Mouse (Mus musculus) urinary bladder, postnatal 25 days (tissue): Measurements from ENCODE around the gene Vmn2r15.

Source experiments
- DNase-seq: peaks from one replicate; pipeline ENCODE4 v3.0.0; 2022; ENCODE audit warnings: low spot score

Gene Vmn2r15

DNA sequence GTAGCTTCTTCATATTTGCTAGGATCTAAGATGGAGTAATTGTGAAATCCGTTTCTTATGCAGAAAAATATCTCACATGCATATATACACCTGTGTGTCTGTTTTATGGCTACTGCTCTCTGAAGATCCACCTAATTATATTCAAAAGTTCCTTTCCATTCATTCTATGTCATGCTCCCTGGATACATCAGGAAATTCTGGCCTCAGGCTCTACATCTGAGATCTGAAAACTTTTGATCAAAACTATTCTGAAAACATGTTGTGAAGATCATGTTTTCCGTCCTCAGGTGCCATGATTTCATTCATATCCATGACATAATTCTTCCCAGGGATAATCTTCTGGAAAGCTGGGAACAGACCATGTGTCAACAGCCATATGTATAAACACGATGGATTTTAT lies at the start of gene Vmn2r15:
Gene Vmn2r15, minus strand, starts transcription at position 101 of the 400 bp plus-strand sequence.
- DNase-seq: no peak

DNA sequence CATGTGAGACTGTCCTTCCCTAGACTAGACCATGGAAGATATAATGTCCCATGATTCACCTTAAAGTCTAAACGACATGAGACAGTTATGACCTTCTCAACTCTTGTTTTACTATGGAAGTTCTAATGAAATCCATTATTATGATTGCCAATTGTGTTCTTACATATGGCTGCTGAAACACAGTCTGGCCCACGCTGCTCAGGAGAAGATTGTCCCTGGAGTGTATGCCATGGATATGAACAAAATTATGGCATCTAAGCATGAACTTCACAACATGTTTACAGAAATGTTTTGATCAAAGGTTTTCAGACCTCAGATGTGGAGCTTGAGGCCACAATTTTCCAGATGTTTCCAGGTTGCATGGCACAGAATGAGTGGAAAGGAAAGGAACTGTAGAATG lies 32.4 kb upstream of the Vmn2r15 start, which contains the start of gene Vmn2r16:
Gene Vmn2r16, plus strand, starts transcription at position 301 of the 400 bp plus-strand sequence.
- DNase-seq: no peak

DNA sequence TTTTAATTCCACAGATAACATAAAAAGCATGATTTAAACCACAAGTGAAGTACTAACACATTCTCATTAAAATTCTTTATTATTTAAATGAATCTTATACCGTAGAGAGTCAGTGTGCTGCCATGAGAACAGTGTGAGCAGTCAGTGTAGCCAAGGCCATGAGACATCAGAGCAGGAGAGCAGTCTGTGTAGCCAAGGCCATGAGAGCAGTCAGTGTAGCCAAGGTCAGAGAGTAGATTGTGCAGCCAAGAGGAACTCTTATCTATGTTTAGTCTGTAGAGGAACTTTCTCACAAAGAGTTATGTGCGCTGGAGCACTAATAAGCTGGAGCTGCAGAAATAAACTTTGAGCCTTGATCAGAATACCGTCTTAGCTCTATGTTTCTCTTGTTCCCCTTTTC lies 2.8 kb downstream of the Vmn2r15 start:
- no peak for DNase-seq
